Mouse (Mus musculus): ENCODE data around the gene Ncf2. TPM values are rescaled to one million over a fixed set of nuclear protein-coding genes. Genes with fewer than 3 reads are reported as not detected.

The Ncf2 gene
- total RNA-seq, 1 experiment = 5.4 TPM

DNA sequence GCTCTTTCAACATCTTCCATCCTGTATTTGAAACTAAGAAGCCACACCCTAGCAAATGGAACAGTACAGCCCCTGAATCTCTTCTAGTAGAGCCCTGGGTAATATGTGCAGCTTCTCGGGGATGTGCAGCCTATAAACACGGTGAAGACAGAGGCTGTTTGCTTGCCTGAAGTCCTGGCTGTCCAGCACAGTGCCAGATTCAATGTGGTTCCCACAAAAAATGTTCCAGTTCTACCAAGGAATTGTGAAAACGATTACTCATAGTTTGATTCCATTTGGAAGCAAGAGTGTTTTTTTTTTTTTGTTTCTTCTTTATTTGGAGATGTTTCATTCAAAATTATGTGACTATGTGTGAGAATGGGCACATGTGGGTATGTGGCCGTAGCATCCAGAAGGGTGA lies 21.8 kb downstream of the Ncf2 start:
- Histone ChIP-seq H3K9me3 (ENCODE audit: control insufficient read depth, insufficient read depth, low read depth, low read length) (no peaks in the 10 kb centered on the region), H3K27ac (ENCODE audit: insufficient read depth, low read depth, low read length, poor library complexity, severe bottlenecking) (no peak overlapping the region), H3K4me1 (ENCODE audit: control insufficient read depth in 2 of 2, insufficient read depth in 2 of 2, low read length in 2 of 2, poor library complexity in 1 of 2) (peaks cover 2 to 4% of the 10 kb centered on the region in 2 experiments; a peak in 3 of 4 replicates), H3K9ac (ENCODE audit: insufficient read depth, low read depth, low read length, poor library complexity, severe bottlenecking) (no peak overlapping the region), H3K4me3 (ENCODE audit: insufficient read depth in 1 of 2, low read depth in 1 of 2, low read length in 2 of 2, poor library complexity in 1 of 2, severe bottlenecking in 1 of 2) (no peak overlapping the region), H3K36me3 (ENCODE audit: control insufficient read depth, insufficient read depth, low read length, poor library complexity, severe bottlenecking) (no peaks in the 10 kb centered on the region)
- no peak for TF ChIP-seq CHD2 (IDR thresholded peaks at IDR 0.05; ENCODE audit: low read depth, low read length)
- no peak for TF ChIP-seq HCFC1 (IDR thresholded peaks at IDR 0.05; ENCODE audit: borderline replicate concordance, insufficient read depth, low read length)
- TF ChIP-seq MAFK (IDR thresholded peaks at IDR 0.05; ENCODE audit: insufficient read depth, low read depth, low read length) = no peak
- no peak for TF ChIP-seq ZC3H11A (IDR thresholded peaks at IDR 0.05; ENCODE audit: borderline replicate concordance, low read depth, low read length)
- TF ChIP-seq ZNF384 (IDR thresholded peaks at IDR 0.05; ENCODE audit: low read depth, low read length) = no peak
- in situ Hi-C loops (cut with MboI; ENCODE audit: low sequenced_read_pairs in 2 of 2, unreplicated experiment in 2 of 2) = no loop called here
- no peak for DNase-seq (ENCODE audit: low read depth, low spot score)

GRCm38 (mm10) chr1:152824206-152824605 lies 24.2 kb downstream of the Ncf2 start:
- H3K9ac ChIP-seq (ENCODE audit: insufficient read depth, low read depth, low read length, poor library complexity, severe bottlenecking) = no peak overlapping the region
- peaks cover 0 to 5% of the 10 kb centered on the region in 2 experiments; a peak in 1 of 4 replicates for H3K4me1 ChIP-seq (ENCODE audit: control insufficient read depth in 2 of 2, insufficient read depth in 2 of 2, low read length in 2 of 2, poor library complexity in 1 of 2)
- DNase-seq (ENCODE audit: low read depth, low spot score) = no peak
- no peak overlapping the region for H3K27ac ChIP-seq (ENCODE audit: insufficient read depth, low read depth, low read length, poor library complexity, severe bottlenecking)
- no peak for TF ChIP-seq CHD2 (IDR thresholded peaks at IDR 0.05; ENCODE audit: low read depth, low read length)
- no peak for TF ChIP-seq ZC3H11A (IDR thresholded peaks at IDR 0.05; ENCODE audit: borderline replicate concordance, low read depth, low read length)
- TF ChIP-seq ZNF384 (IDR thresholded peaks at IDR 0.05; ENCODE audit: low read depth, low read length) = no peak
- no peak for TF ChIP-seq MAFK (IDR thresholded peaks at IDR 0.05; ENCODE audit: insufficient read depth, low read depth, low read length)
- no peak for TF ChIP-seq HCFC1 (IDR thresholded peaks at IDR 0.05; ENCODE audit: borderline replicate concordance, insufficient read depth, low read length)
- in situ Hi-C loops (cut with MboI; ENCODE audit: low sequenced_read_pairs in 2 of 2, unreplicated experiment in 2 of 2) = no loop called here
- no peaks in the 10 kb centered on the region for H3K36me3 ChIP-seq (ENCODE audit: control insufficient read depth, insufficient read depth, low read length, poor library complexity, severe bottlenecking)
- no peaks in the 10 kb centered on the region for H3K9me3 ChIP-seq (ENCODE audit: control insufficient read depth, insufficient read depth, low read depth, low read length)
- H3K4me3 ChIP-seq (ENCODE audit: insufficient read depth in 1 of 2, low read depth in 1 of 2, low read length in 2 of 2, poor library complexity in 1 of 2, severe bottlenecking in 1 of 2) = no peak overlapping the region

GRCm38 (mm10) chr1:152826446-152826845 lies 26.5 kb downstream of the Ncf2 start:
- Histone ChIP-seq H3K27ac (ENCODE audit: insufficient read depth, low read depth, low read length, poor library complexity, severe bottlenecking) (no peak overlapping the region), H3K4me1 (ENCODE audit: control insufficient read depth in 2 of 2, insufficient read depth in 2 of 2, low read length in 2 of 2, poor library complexity in 1 of 2) (peaks cover 0 to 7% of the 10 kb centered on the region in 2 experiments; a peak in 2 of 4 replicates), H3K4me3 (ENCODE audit: insufficient read depth in 1 of 2, low read depth in 1 of 2, low read length in 2 of 2, poor library complexity in 1 of 2, severe bottlenecking in 1 of 2) (no peak overlapping the region), H3K9ac (ENCODE audit: insufficient read depth, low read depth, low read length, poor library complexity, severe bottlenecking) (no peak overlapping the region), H3K36me3 (ENCODE audit: control insufficient read depth, insufficient read depth, low read length, poor library complexity, severe bottlenecking) (no peaks in the 10 kb centered on the region), H3K9me3 (ENCODE audit: control insufficient read depth, insufficient read depth, low read depth, low read length) (no peaks in the 10 kb centered on the region)
- DNase-seq (ENCODE audit: low read depth, low spot score) = no peak
- no peak for TF ChIP-seq MAFK (IDR thresholded peaks at IDR 0.05; ENCODE audit: insufficient read depth, low read depth, low read length)
- TF ChIP-seq HCFC1 (IDR thresholded peaks at IDR 0.05; ENCODE audit: borderline replicate concordance, insufficient read depth, low read length) = no peak
- no peak for TF ChIP-seq ZC3H11A (IDR thresholded peaks at IDR 0.05; ENCODE audit: borderline replicate concordance, low read depth, low read length)
- no peak for TF ChIP-seq CHD2 (IDR thresholded peaks at IDR 0.05; ENCODE audit: low read depth, low read length)
- TF ChIP-seq ZNF384 (IDR thresholded peaks at IDR 0.05; ENCODE audit: low read depth, low read length) = no peak
- in situ Hi-C loops (cut with MboI; ENCODE audit: low sequenced_read_pairs in 2 of 2, unreplicated experiment in 2 of 2) = no loop called here

- DNase-seq (ENCODE audit: low read depth, low spot score) = no peak
- H3K4me3 ChIP-seq (ENCODE audit: insufficient read depth in 1 of 2, low read depth in 1 of 2, low read length in 2 of 2, poor library complexity in 1 of 2, severe bottlenecking in 1 of 2) = no peak overlapping the region
- in situ Hi-C loops (cut with MboI; ENCODE audit: low sequenced_read_pairs in 2 of 2, unreplicated experiment in 2 of 2) = no loop called here
- no peaks in the 10 kb centered on the region for H3K36me3 ChIP-seq (ENCODE audit: control insufficient read depth, insufficient read depth, low read length, poor library complexity, severe bottlenecking)
- no peaks in the 10 kb centered on the region for H3K9me3 ChIP-seq (ENCODE audit: control insufficient read depth, insufficient read depth, low read depth, low read length)
- no peak overlapping the region for H3K9ac ChIP-seq (ENCODE audit: insufficient read depth, low read depth, low read length, poor library complexity, severe bottlenecking)
- no peak overlapping the region for H3K27ac ChIP-seq (ENCODE audit: insufficient read depth, low read depth, low read length, poor library complexity, severe bottlenecking)
- TF ChIP-seq MAFK (IDR thresholded peaks at IDR 0.05; ENCODE audit: insufficient read depth, low read depth, low read length) (no peak), ZNF384 (IDR thresholded peaks at IDR 0.05; ENCODE audit: low read depth, low read length) (no peak), CHD2 (IDR thresholded peaks at IDR 0.05; ENCODE audit: low read depth, low read length) (no peak), HCFC1 (IDR thresholded peaks at IDR 0.05; ENCODE audit: borderline replicate concordance, insufficient read depth, low read length) (no peak), ZC3H11A (IDR thresholded peaks at IDR 0.05; ENCODE audit: borderline replicate concordance, low read depth, low read length) (no peak)
- H3K4me1 ChIP-seq (ENCODE audit: control insufficient read depth in 2 of 2, insufficient read depth in 2 of 2, low read length in 2 of 2, poor library complexity in 1 of 2) = peaks cover 2 to 20% of the 10 kb centered on the region in 2 experiments; a peak in 2 of 4 replicates
Measured at GRCm38 (mm10) chr1:152828168-152828567, 28.2 kb downstream of the Ncf2 start.

Measured in ES-E14 (cell line).